Mouse (Mus musculus): ENCODE data around the gene Atxn7l2. TPM values are rescaled to one million over a fixed set of nuclear protein-coding genes. Genes with fewer than 3 reads are reported as not detected.
A peak's percentile ranks its signal among the peaks of the same experiment; 100 is the strongest.

Atxn7l2 gene
- polyA plus RNA-seq, 1 experiment: 38.0 TPM

GRCm38 (mm10) chr3:108188716-108189490 is 21.8 kb downstream of the Atxn7l2 start:
- Histone ChIP-seq H3K36me3 (ENCODE audit: control insufficient read depth, insufficient read depth, low read length) (no peaks in the 10 kb centered on the region), H3K4me1 (replicated peaks; ENCODE audit: control insufficient read depth, insufficient read depth, low read length) (peaks cover 10% of the 10 kb centered on the region), H3K27ac (ENCODE audit: control insufficient read depth, insufficient read depth, low read length) (no peak overlapping the region), H3K4me3 (ENCODE audit: control insufficient read depth, insufficient read depth, low read length) (no peak overlapping the region), H3K27me3 (ENCODE audit: control insufficient read depth, insufficient read depth, low read length) (no peaks in the 10 kb centered on the region; the same call in 1 of the 2 replicates)
- TF ChIP-seq POLR2A (IDR thresholded peaks at IDR 0.05; ENCODE audit: control insufficient read depth, extremely low read depth, insufficient read depth, low read length, poor library complexity) (no peak), CTCF (IDR thresholded peaks at IDR 0.05; ENCODE audit: borderline replicate concordance, control insufficient read depth, extremely low read depth, insufficient read depth, low read length, poor library complexity) (no peak)
- 92% methylated on average over 9 of the region's 9 CpGs for WGBS
- no peak for DNase-seq

- Histone ChIP-seq H3K4me1 (replicated peaks; ENCODE audit: control insufficient read depth, insufficient read depth, low read length) (peaks cover 10% of the 10 kb centered on the region), H3K36me3 (ENCODE audit: control insufficient read depth, insufficient read depth, low read length) (no peaks in the 10 kb centered on the region), H3K27ac (ENCODE audit: control insufficient read depth, insufficient read depth, low read length) (no peak overlapping the region), H3K27me3 (ENCODE audit: control insufficient read depth, insufficient read depth, low read length) (no peaks in the 10 kb centered on the region; the same call in 1 of the 2 replicates), H3K4me3 (ENCODE audit: control insufficient read depth, insufficient read depth, low read length) (no peak overlapping the region)
- 34% methylated on average over 20 of the region's 20 CpGs for WGBS
- TF ChIP-seq CTCF (IDR thresholded peaks at IDR 0.05; ENCODE audit: borderline replicate concordance, control insufficient read depth, extremely low read depth, insufficient read depth, low read length, poor library complexity) (no peak), POLR2A (IDR thresholded peaks at IDR 0.05; ENCODE audit: control insufficient read depth, extremely low read depth, insufficient read depth, low read length, poor library complexity) (no peak)
- DNase-seq: no peak
These were observed 23.5 kb downstream of the Atxn7l2 start for GRCm38 (mm10) chr3:108187111-108187795.

- Histone ChIP-seq H3K36me3 (ENCODE audit: control insufficient read depth, insufficient read depth, low read length) (no peaks in the 10 kb centered on the region), H3K27ac (ENCODE audit: control insufficient read depth, insufficient read depth, low read length) (no peak within 1 kb of the TSS), H3K4me3 (ENCODE audit: control insufficient read depth, insufficient read depth, low read length) (peak within 1 kb of the TSS; percentile 65), H3K27me3 (ENCODE audit: control insufficient read depth, insufficient read depth, low read length) (no peaks in the 10 kb centered on the region; the same call in 1 of the 2 replicates), H3K4me1 (replicated peaks; ENCODE audit: control insufficient read depth, insufficient read depth, low read length) (peaks cover 10% of the 10 kb centered on the region)
- peak; percentile 54 for DNase-seq
- 9% methylated on average over 92 of the region's 100 CpGs for WGBS
- no peak for TF ChIP-seq CTCF (IDR thresholded peaks at IDR 0.05; ENCODE audit: borderline replicate concordance, control insufficient read depth, extremely low read depth, insufficient read depth, low read length, poor library complexity)
These were observed 24.4 kb downstream of the Atxn7l2 start, which contains the start of gene Amigo1 for GRCm38 (mm10) chr3:108186098-108187047. Gene Amigo1, plus strand, starts transcription at chr3:108186335.

- Histone ChIP-seq H3K4me3 (ENCODE audit: control insufficient read depth, insufficient read depth, low read length) (peak overlapping the region; percentile 65), H3K4me1 (replicated peaks; ENCODE audit: control insufficient read depth, insufficient read depth, low read length) (peaks cover 10% of the 10 kb centered on the region), H3K36me3 (ENCODE audit: control insufficient read depth, insufficient read depth, low read length) (no peaks in the 10 kb centered on the region), H3K27ac (ENCODE audit: control insufficient read depth, insufficient read depth, low read length) (no peak overlapping the region), H3K27me3 (ENCODE audit: control insufficient read depth, insufficient read depth, low read length) (no peaks in the 10 kb centered on the region; the same call in 1 of the 2 replicates)
- DNase-seq: no peak
- 6% methylated on average over 16 of the region's 16 CpGs for WGBS
- TF ChIP-seq CTCF (IDR thresholded peaks at IDR 0.05; ENCODE audit: borderline replicate concordance, control insufficient read depth, extremely low read depth, insufficient read depth, low read length, poor library complexity) (no peak), POLR2A (IDR thresholded peaks at IDR 0.05; ENCODE audit: control insufficient read depth, extremely low read depth, insufficient read depth, low read length, poor library complexity) (no peak)
These were observed 25.2 kb downstream of the Atxn7l2 start for GRCm38 (mm10) chr3:108185460-108186097.

- Histone ChIP-seq H3K4me1 (replicated peaks; ENCODE audit: control insufficient read depth, insufficient read depth, low read length) (peaks cover 10% of the 10 kb centered on the region), H3K36me3 (ENCODE audit: control insufficient read depth, insufficient read depth, low read length) (no peaks in the 10 kb centered on the region), H3K27ac (ENCODE audit: control insufficient read depth, insufficient read depth, low read length) (no peak overlapping the region), H3K27me3 (ENCODE audit: control insufficient read depth, insufficient read depth, low read length) (no peaks in the 10 kb centered on the region; the same call in 1 of the 2 replicates), H3K4me3 (ENCODE audit: control insufficient read depth, insufficient read depth, low read length) (no peak overlapping the region)
- TF ChIP-seq CTCF (IDR thresholded peaks at IDR 0.05; ENCODE audit: borderline replicate concordance, control insufficient read depth, extremely low read depth, insufficient read depth, low read length, poor library complexity) (no peak), POLR2A (IDR thresholded peaks at IDR 0.05; ENCODE audit: control insufficient read depth, extremely low read depth, insufficient read depth, low read length, poor library complexity) (no peak)
- DNase-seq: no peak
- WGBS: 95% methylated on average over 3 of the region's 3 CpGs
These were observed 26.0 kb downstream of the Atxn7l2 start for GRCm38 (mm10) chr3:108184742-108185141.

Measured in thymus, adult 2 months (tissue).